Mouse (Mus musculus) Patski (cell line): ENCODE measurements around the gene Fntb. TPM values are rescaled to one million over a fixed set of nuclear protein-coding genes. Genes with fewer than 3 reads are reported as not detected.

Experiments
- ATAC-seq: fragments of 100-300 bp; one replicate; pipeline ENCODE4 v1.8.0; 2021
- CTCF ChIA-PET: fragments of 350-600 bp; sonication (Branson Sonifier 250); formaldehyde crosslinking; loops from one replicate; lab custom pipeline; 2022; ENCODE audit warnings: inconsistent platforms; lab: Charles Lee
- POLR2A ChIA-PET: fragments of 350-600 bp; sonication (Branson Sonifier 250); formaldehyde crosslinking; loops from one replicate; lab custom pipeline; 2022; ENCODE audit warnings: antibody characterized with exemption, inconsistent platforms; lab: Charles Lee
- DNase-seq: peaks from one replicate; pipeline ENCODE4 v3.0.0-alpha.2; 2011; ENCODE audit warnings: low read depth, low spot score
- H3K27me3 ChIP-seq: fragments of 371-371 bp; one replicate; pipeline ENCODE4 v1.5.1; 2021
- CTCF ChIP-seq: fragments of 100-300 bp; IDR thresholded peaks from one replicate; pipeline ENCODE4 v1.5.1; 2021
- in situ Hi-C: fragments of 300-500 bp; cut with MboI; formaldehyde crosslinking; loops from 3 replicates; pipeline ENCODE4 v1.11.1; 2018; ENCODE audit warnings: low pct_unique_long_range_greater_than_20kb, mixed read lengths
- polyA plus RNA-seq: library from polyadenylated mRNA; unstranded; gene quantifications from one replicate; pipeline ENCODE4 v1.2.3, GENCODE M21; 2021

The Fntb gene
- polyA plus RNA-seq, 1 experiment from 2014 or later = 12.9 TPM

- DNase-seq (no peak), ATAC-seq (no peak)
- H3K27me3 ChIP-seq = no peaks in the 10 kb centered on the region
- ChIA-PET CTCF (no interaction called here), POLR2A (interaction anchor here (0.6 to 1.0 kb wide), 3 partner anchors 8 to 345 kb away, joined by 3 to 4 read pairs (median 3); no protein-coding TSS in a partner anchor)
- no peak for TF ChIP-seq CTCF
- in situ Hi-C loops = no loop called here
These were observed 167.3 kb downstream of the Fntb start for GRCm38 (mm10) chr12:76932688-76933060.

GRCm38 (mm10) chr12:76934438-76934837 is 169.0 kb downstream of the Fntb start:
- no peak for ATAC-seq
- CTCF ChIA-PET = no interaction called here
- POLR2A ChIA-PET = no interaction called here
- in situ Hi-C loops = no loop called here
- no peak for TF ChIP-seq CTCF
- no peak for DNase-seq
- no peaks in the 10 kb centered on the region for H3K27me3 ChIP-seq

- no peak for DNase-seq
- in situ Hi-C loops = no loop called here
- no peak for ATAC-seq
- ChIA-PET POLR2A (no interaction called here), CTCF (no interaction called here)
- H3K27me3 ChIP-seq = no peaks in the 10 kb centered on the region
- TF ChIP-seq CTCF = no peak
These were observed 170.8 kb downstream of the Fntb start for GRCm38 (mm10) chr12:76936211-76936610.

GRCm38 (mm10) chr12:76938013-76938412 is 172.6 kb downstream of the Fntb start:
- in situ Hi-C loops = no loop called here
- ATAC-seq (no peak), DNase-seq (no peak)
- no peaks in the 10 kb centered on the region for H3K27me3 ChIP-seq
- ChIA-PET POLR2A (no interaction called here), CTCF (no interaction called here)
- no peak for TF ChIP-seq CTCF

GRCm38 (mm10) chr12:76941524-76941923 is 176.1 kb downstream of the Fntb start:
- ATAC-seq (no peak), DNase-seq (no peak)
- in situ Hi-C loops = no loop called here
- ChIA-PET POLR2A (interaction anchor here (1.1 kb wide), 1 partner anchor 9 kb away, joined by 3 read pairs; no protein-coding TSS in a partner anchor), CTCF (interaction anchor here (0.6 to 1.6 kb wide), 2 partner anchors 10 to 12 kb away, joined by 3 read pairs; no protein-coding TSS in a partner anchor)
- TF ChIP-seq CTCF = no peak
- no peaks in the 10 kb centered on the region for H3K27me3 ChIP-seq

- ATAC-seq = no peak
- CTCF ChIA-PET = no interaction called here
- no peak for TF ChIP-seq CTCF
These were observed 177.1 kb downstream of the Fntb start for GRCm38 (mm10) chr12:76942476-76942875.

GRCm38 (mm10) chr12:76943046-76943445 is 177.7 kb downstream of the Fntb start:
- in situ Hi-C loops = no loop called here
- ChIA-PET POLR2A (no interaction called here), CTCF (interaction anchor here (1.5 kb wide), 1 partner anchor 18 kb away, joined by 3 read pairs; no protein-coding TSS in a partner anchor)
- no peak for DNase-seq
- no peak for ATAC-seq
- no peaks in the 10 kb centered on the region for H3K27me3 ChIP-seq
- no peak for TF ChIP-seq CTCF

More at GRCm38 (mm10) chr12:76942476-76942875, 177.1 kb downstream of the Fntb start:
- no peaks in the 10 kb centered on the region for H3K27me3 ChIP-seq
- in situ Hi-C loops = no loop called here
- no peak for DNase-seq
- POLR2A ChIA-PET = no interaction called here

GRCm38 (mm10) chr12:76943466-76943865 is 178.1 kb downstream of the Fntb start:
- in situ Hi-C loops = no loop called here

GRCm38 (mm10) chr12:76947487-76947886 is 182.1 kb downstream of the Fntb start:
- DNase-seq (no peak), ATAC-seq (no peak)
- in situ Hi-C loops = no loop called here
- no peak for TF ChIP-seq CTCF
- H3K27me3 ChIP-seq = no peaks in the 10 kb centered on the region
- CTCF ChIA-PET = interaction anchor here (0.7 kb wide), 1 partner anchor 11 kb away, joined by 3 read pairs; no protein-coding TSS in a partner anchor
- POLR2A ChIA-PET = no interaction called here

More at GRCm38 (mm10) chr12:76943466-76943865, 178.1 kb downstream of the Fntb start:
- POLR2A ChIA-PET = interaction anchor here (0.6 kb wide), 1 partner anchor 10 kb away, joined by 3 read pairs; no protein-coding TSS in a partner anchor
- ATAC-seq (no peak), DNase-seq (no peak)
- CTCF ChIA-PET = interaction anchor here (1.5 kb wide), 1 partner anchor 19 kb away, joined by 3 read pairs; no protein-coding TSS in a partner anchor
- no peak for TF ChIP-seq CTCF
- H3K27me3 ChIP-seq = no peaks in the 10 kb centered on the region

GRCm38 (mm10) chr12:76948185-76948584 is 182.8 kb downstream of the Fntb start:
- CTCF ChIA-PET = no interaction called here
- POLR2A ChIA-PET = no interaction called here
- DNase-seq (no peak), ATAC-seq (no peak)
- no peak for TF ChIP-seq CTCF
- in situ Hi-C loops = no loop called here
- H3K27me3 ChIP-seq = no peaks in the 10 kb centered on the region

- ChIA-PET CTCF (no interaction called here), POLR2A (no interaction called here)
- ATAC-seq (no peak), DNase-seq (no peak)
- no peaks in the 10 kb centered on the region for H3K27me3 ChIP-seq
- no peak for TF ChIP-seq CTCF
- in situ Hi-C loops = no loop called here
These were observed 183.4 kb downstream of the Fntb start for GRCm38 (mm10) chr12:76948781-76949180.
